Mouse (Mus musculus): ENCODE measurements around the gene Idi1.
"Not testable (repeated sequence)": the region's sequence is repeated elsewhere in the genome, so short reads cannot be mapped to it uniquely, and the experiment has no call there.

Gene Idi1

DNA sequence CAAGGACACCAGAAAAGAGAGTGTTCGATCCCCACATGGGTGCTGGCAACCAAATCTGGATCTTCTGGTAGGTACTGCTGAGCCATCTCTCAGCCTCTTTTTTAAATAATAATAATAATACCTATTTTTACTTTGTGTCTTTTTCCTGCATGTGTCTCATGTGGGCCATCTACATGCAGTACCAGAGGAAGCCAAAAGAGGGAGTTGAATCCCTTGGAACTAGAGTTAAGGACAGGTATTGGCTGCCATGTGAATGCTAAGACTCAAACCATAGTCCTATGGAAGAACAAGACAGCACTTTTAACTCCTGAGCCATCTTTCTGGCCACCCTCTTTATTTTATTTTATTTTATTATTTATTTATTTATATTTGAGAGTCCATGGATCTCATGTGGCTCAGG, 3.3 kb downstream of the Idi1 start:
- DNase-seq (ENCODE audit: low read depth) = peak; percentile 84

DNA sequence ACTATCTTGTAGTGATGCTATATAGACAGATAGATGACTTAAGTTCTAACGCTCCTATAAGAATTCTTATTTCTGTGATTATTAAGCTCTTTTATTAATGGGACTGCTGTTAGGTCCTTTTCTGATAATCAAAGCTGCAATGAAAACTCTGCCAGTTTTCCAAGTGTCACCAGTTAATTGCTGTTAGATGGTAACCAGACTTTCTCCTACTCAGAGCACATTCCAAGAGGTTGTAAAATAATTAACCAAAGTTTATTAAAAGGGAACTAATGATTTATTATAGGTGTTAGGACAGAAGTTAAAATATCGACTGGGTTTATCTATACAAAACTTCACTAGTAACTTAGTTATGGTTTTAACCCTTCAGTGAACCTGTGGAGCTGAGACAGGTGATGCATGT, 20.7 kb downstream of the Idi1 start:
- DNase-seq (ENCODE audit: low read depth) = not testable (repeated sequence)

DNA sequence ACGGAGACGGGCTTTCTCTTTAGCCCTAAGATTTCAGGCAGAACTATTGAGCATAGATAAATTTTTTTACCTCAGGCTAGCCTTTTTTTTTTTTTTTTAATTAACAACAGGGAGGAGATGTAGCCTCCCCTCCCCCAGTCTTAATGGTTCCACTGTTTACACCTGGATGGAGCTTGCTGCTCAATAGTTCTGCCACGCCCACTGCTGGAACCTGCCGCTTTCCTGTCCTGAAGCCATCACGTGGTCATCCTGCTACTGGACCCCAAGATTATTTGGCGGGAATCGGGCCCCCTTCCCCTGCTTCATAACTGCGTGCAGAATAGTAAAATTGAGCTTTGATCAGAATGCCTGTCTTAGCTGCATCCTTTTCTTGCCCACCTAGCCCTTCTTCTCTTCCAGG, 28.6 kb downstream of the Idi1 start:
- DNase-seq (ENCODE audit: low read depth) = not testable (repeated sequence)

DNA sequence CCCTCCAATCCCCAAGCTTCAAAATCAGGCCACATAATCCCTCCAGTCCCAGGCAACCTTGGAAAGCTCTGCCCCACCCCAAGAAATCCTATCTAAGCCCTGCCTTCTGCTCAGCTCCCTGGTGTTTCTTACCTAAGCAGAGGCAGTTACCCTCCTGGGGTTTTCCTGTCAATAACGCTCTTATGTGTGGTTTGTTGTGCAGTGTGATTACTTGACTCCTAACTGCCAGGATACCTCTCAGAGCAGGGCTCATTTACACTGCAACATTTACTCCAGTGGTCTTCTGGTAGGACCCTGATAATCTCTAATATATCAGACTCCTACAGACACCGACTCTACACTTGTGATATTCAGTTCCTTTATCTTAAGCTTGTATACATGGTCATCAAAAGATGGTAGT, 48.2 kb downstream of the Idi1 start:
- DNase-seq (ENCODE audit: low read depth) = no peak

DNA sequence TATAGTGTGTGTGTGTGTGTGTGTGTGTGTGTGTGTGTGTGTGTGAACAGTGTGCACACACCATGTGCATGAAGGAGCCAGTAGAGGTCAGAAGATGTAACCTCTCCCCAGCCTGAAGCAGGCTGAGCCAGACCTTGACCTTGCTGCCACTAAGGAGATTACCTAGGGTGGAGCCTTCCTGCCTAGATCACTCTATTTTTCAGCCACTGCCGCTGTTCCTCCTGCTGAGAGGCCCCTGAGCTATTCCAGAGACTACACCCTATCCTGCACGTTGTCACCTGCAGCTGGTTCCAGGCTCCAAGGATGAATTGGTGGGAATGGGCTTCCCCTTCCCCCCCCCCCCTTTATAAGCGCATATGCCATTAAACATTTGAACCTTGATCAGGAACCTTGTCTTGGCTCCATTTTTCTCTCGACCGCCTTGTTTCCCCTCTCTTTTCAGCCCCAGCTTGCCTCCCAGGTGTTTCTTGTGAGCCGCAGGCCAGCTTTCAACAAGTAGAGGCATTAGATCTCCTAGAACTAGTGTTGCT, 52.4 kb downstream of the Idi1 start:
- not testable (repeated sequence) for DNase-seq (ENCODE audit: low read depth)

DNA sequence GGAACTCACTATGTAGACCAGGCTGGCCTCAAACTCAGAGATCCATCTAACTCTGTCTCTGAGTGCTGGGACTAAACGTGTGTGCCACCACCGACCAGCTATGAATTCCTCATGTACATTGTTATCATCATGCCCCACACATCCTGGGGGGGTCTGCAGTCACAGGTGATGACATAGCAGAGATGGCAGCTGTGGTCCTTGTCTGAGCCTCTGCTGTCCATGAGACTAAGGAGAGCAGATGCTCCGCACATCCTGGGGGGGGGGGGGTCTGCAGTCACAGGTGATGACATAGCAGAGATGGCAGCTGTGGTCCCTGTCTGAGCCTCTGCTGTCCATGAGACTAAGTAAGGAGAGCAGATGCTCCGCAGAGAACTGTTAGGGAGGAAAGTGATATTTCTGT, 55.8 kb downstream of the Idi1 start:
- DNase-seq (ENCODE audit: low read depth) = not testable (repeated sequence)

DNA sequence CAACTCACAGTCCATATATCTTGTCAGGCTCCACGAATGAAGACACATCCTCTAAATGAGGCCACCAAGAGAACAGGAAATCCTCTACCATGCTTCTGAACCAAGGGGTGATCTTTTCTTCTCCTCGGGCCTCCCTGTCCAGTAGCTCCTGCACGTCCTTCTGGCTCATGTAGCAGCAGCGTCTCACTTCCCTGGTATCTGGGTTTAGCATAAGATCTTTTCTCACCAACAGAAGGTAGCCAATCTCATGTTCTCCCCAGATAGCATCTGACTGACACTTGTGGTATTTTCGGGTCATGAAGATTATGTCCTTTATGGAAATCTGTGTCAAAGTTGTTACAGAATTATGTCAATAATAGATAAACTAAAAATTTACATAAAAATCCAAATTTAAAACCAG, 56.4 kb downstream of the Idi1 start:
- DNase-seq (ENCODE audit: low read depth) = not testable (repeated sequence)

All from induced T-regulatory cell, adult 2 months (primary cell).